Mouse (Mus musculus): Measurements from ENCODE around the gene Sorbs1. TPM values are rescaled to one million over a fixed set of nuclear protein-coding genes. Genes with fewer than 3 reads are reported as not detected.

Sorbs1 gene
- total and polyA plus RNA-seq, 3 experiments: 2.1 to 6.2 (median 3.6) TPM

- peaks cover 6 to 49% of the 10 kb centered on the region in 2 experiments for H3K4me1 ChIP-seq (ENCODE audit: control insufficient read depth in 1 of 2, insufficient read depth in 2 of 2)
- TF ChIP-seq EP300 (IDR thresholded peaks at IDR 0.05; ENCODE audit: low read length) (peak; percentile 14; the same call in 1 of the 2 replicates), UBTF (IDR thresholded peaks at IDR 0.05; ENCODE audit: low read depth, low read length) (no peak), USF2 (conservative IDR thresholded peaks at IDR 0.05; ENCODE audit: low read depth, low read length) (no peak)
- H3K9me3 ChIP-seq (replicated peaks; ENCODE audit: low read length): no peaks in the 10 kb centered on the region
- dilution Hi-C loops (cut with MboI; ENCODE audit: extremely low pct_ligation_motif_present, extremely low pct_unique_long_range_greater_than_20kb, low sequenced_read_pairs) (no loop called here), in situ Hi-C loops (cut with MboI; ENCODE audit: low pct_ligation_motif_present, low pct_unique_long_range_greater_than_20kb, low sequenced_read_pairs) (no loop called here)
- no peak overlapping the region for H3K4me3 ChIP-seq (replicated peaks in 1 of 3; ENCODE audit: low read depth in 2 of 3, low read length in 2 of 3, poor library complexity in 1 of 3)
- no peak overlapping the region for H3K27ac ChIP-seq (ENCODE audit: insufficient read depth, low read depth)
- no peaks in the 10 kb centered on the region for H3K79me2 ChIP-seq (replicated peaks; ENCODE audit: control insufficient read depth, extremely low read depth, insufficient read depth, poor library complexity, severe bottlenecking)
- H3K36me3 ChIP-seq (replicated peaks in 1 of 2; ENCODE audit: control insufficient read depth in 1 of 2, insufficient read depth in 1 of 2, low read length in 1 of 2): peaks cover 0 to 29% of the 10 kb centered on the region in 2 experiments
- H3K9ac ChIP-seq (ENCODE audit: insufficient read depth, low read depth): peak overlapping the region; percentile 14; the same call in 1 of the 2 replicates
- no peak for DNase-seq (ENCODE audit: extremely low read depth)
- H3K27me3 ChIP-seq (replicated peaks): no peaks in the 10 kb centered on the region
- H3K4me2 ChIP-seq (ENCODE audit: insufficient read depth, low read depth, poor library complexity, severe bottlenecking): no peak overlapping the region
Observed at GRCm38 (mm10) chr19:40371866-40372265, 141.7 kb downstream of the Sorbs1 start.

GRCm38 (mm10) chr19:40369852-40370811 is 143.4 kb downstream of the Sorbs1 start:
- H3K27me3 ChIP-seq (replicated peaks): no peaks in the 10 kb centered on the region
- H3K79me2 ChIP-seq (replicated peaks; ENCODE audit: control insufficient read depth, extremely low read depth, insufficient read depth, poor library complexity, severe bottlenecking): no peaks in the 10 kb centered on the region
- TF ChIP-seq MAX (IDR thresholded peaks at IDR 0.05; ENCODE audit: low read length): 0 out of 2 replicates have a peak, but pooled peaks have one; percentile 46
- TF ChIP-seq ETS1 (conservative IDR thresholded peaks at IDR 0.05; ENCODE audit: low read depth, low read length): peak; percentile 51; the same call in 1 of the 2 replicates
- no peak for TF ChIP-seq E2F4 (IDR thresholded peaks at IDR 0.05; ENCODE audit: insufficient replicate concordance, low read depth, low read length)
- no peak for TF ChIP-seq ZMIZ1 (IDR thresholded peaks at IDR 0.05; ENCODE audit: low read depth, low read length)
- peak; percentile 55 for TF ChIP-seq BHLHE40 (IDR thresholded peaks at IDR 0.05; ENCODE audit: low read depth, low read length)
- TF ChIP-seq MAFK (IDR thresholded peaks at IDR 0.05; ENCODE audit: insufficient replicate concordance, low read length): no peak
- TF ChIP-seq TCF12 (IDR thresholded peaks at IDR 0.05; ENCODE audit: low read depth, low read length): 0 out of 2 replicates have a peak, but pooled peaks have one; percentile 21
- TF ChIP-seq CTCF (conservative IDR thresholded peaks at IDR 0.05 in 1 of 2, IDR thresholded peaks at IDR 0.05 in 1 of 2; ENCODE audit: low read depth in 2 of 2, low read length in 2 of 2): no peak
- TF ChIP-seq MXI1 (IDR thresholded peaks at IDR 0.05; ENCODE audit: low read depth, low read length): no peak
- TF ChIP-seq POLR2AphosphoS2 (IDR thresholded peaks at IDR 0.05; ENCODE audit: low read depth, low read length): no peak
- peak; percentile 21; the same call in 1 of the 2 replicates for TF ChIP-seq MEF2A (IDR thresholded peaks at IDR 0.05; ENCODE audit: borderline replicate concordance, low read depth, low read length)
- no peak for TF ChIP-seq CHD2 (IDR thresholded peaks at IDR 0.05; ENCODE audit: low read length)
- 0 out of 2 replicates have a peak, but pooled peaks have one; percentile 51 for TF ChIP-seq EP300 (IDR thresholded peaks at IDR 0.05; ENCODE audit: low read length)
- no peak for TF ChIP-seq GABPA (IDR thresholded peaks at IDR 0.05; ENCODE audit: insufficient replicate concordance, low read depth, low read length)
- no peak for TF ChIP-seq MYC (IDR thresholded peaks at IDR 0.05; ENCODE audit: low read depth, low read length)
- no peak overlapping the region for H3K4me3 ChIP-seq (replicated peaks in 1 of 3; ENCODE audit: low read depth in 2 of 3, low read length in 2 of 3, poor library complexity in 1 of 3)
- H3K4me1 ChIP-seq (ENCODE audit: control insufficient read depth in 1 of 2, insufficient read depth in 2 of 2): peaks cover 10 to 59% of the 10 kb centered on the region in 2 experiments
- in situ Hi-C loops (cut with MboI; ENCODE audit: low pct_ligation_motif_present, low pct_unique_long_range_greater_than_20kb, low sequenced_read_pairs): no loop called here
- no peaks in the 10 kb centered on the region for H3K9me3 ChIP-seq (replicated peaks; ENCODE audit: low read length)
- dilution Hi-C loops (cut with MboI; ENCODE audit: extremely low pct_ligation_motif_present, extremely low pct_unique_long_range_greater_than_20kb, low sequenced_read_pairs): no loop called here
- peaks cover 0 to 22% of the 10 kb centered on the region in 2 experiments for H3K36me3 ChIP-seq (replicated peaks in 1 of 2; ENCODE audit: control insufficient read depth in 1 of 2, insufficient read depth in 1 of 2, low read length in 1 of 2)
- peak; percentile 17 for DNase-seq (ENCODE audit: extremely low read depth)
- H3K4me2 ChIP-seq (ENCODE audit: insufficient read depth, low read depth, poor library complexity, severe bottlenecking): no peak overlapping the region
- no peak overlapping the region for H3K9ac ChIP-seq (ENCODE audit: insufficient read depth, low read depth)
- H3K27ac ChIP-seq (ENCODE audit: insufficient read depth, low read depth): no peak overlapping the region

All from CH12.LX (cell line).